Mouse (Mus musculus) brain, embryonic 18.5 days (tissue): ENCODE data around the gene Oosp2.
A peak's percentile ranks its signal among the peaks of the same experiment; 100 is the strongest.

ENCODE experiments used
- DNase-seq: peaks from one replicate; pipeline ENCODE4 v3.0.0-alpha.2; 2012; ENCODE audit warnings: low read depth, low spot score

The Oosp2 gene

DNA sequence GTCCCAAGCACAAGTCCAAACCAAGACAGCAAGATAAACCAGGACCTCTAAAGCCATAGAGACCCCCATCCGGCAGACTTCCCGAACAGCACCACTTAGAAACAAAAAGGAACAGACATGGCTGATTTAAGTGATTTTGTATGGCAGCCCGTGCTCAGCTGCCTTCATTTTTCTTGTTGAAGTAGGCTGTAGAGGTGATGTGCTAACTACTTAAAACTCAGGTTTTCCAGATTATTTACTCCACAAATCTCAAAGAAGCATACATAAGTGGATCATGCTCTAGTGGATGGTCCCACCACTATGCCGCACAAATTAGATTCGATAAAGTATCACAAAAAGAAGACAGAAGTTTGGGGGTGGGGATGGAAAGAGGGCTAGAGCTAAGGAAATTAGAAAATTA is at the start of gene Oosp2:
Gene Oosp2 (minus strand): TSS at position 101 of the 400 bp plus-strand sequence.
- no peak for DNase-seq

DNA sequence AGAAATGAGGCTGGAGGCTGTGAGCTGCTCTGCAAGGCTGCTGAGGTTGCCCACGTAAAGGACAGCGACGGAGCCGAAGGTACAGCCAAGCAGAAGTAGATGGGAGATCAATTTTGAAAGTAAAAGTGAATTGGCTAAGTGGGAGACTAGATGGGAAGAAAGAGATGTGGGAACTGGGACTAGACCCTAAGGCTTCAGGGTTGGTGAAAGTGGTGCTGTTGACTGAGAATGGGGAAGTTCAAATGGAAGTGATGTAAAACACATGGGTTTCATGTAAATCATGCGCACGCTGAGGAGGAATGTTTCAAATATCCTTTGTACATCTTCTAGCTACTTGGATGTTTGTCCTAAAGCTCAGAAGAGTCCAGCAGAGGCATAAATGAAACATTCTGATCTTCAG is 38.0 kb upstream of the Oosp2 start:
- DNase-seq, result no peak

DNA sequence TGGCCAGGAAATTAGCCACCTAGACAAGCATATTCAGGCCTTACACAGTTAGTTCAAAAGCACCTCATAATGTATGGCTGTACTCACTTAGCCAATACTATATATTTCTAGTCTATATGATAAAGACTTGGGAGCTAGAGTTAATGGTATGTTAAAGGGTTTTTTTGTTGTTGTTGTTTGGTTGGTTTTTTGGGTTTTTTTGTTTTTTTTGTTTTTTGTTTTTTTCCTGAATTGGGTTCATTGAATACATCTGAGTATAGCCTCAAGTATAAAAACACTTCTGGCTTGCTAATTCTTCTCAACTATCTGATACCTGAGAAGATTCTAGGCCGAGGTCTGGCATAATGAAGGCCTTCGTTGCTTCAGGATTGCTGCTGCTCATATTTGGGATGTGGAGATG is 36.4 kb upstream of the Oosp2 start, which contains the start of gene Oosp3:
Gene Oosp3 (plus strand): TSS at position 301 of the 400 bp plus-strand sequence.
- no peak for DNase-seq

DNA sequence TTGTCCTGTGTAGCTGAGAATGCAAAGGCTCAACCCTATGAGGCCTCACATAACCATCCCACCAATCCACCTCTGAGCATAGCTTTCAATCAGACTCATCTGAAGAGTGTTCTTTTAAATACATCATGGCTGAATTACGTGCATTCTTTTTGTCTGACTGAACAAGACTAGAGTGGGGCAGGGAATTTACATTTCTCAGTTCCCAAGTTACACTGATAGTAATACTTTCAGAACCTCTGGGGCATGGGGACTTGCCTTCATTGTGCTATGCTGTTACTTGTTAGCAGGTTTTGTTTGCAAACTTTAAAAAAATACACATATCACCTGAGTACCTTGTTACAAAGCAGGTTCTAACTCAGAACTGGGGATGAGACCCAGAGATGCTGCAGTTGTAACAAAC is 31.1 kb upstream of the Oosp2 start:
- DNase-seq, result no peak

DNA sequence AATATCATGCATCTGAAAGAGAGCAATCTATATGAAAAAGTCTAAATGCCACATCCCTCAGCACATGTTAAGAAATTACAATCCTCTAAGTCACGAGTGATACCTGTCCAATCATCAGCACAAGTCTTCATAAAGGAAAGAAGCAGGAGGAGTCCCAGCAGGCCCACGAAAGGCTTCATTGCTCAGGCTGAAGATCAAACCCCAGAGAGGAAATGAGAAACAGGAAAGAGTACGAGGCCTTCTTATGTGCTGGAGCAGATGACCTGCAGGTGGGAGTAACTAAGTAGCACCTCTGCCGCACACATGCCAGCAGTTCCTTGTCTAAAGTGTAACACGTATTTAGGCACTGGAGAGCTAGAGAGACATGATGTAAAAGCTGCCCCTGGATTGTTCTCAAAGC is 30.5 kb upstream of the Oosp2 start, which contains the start of gene Oosp1:
Gene Oosp1 (minus strand): TSS at position 312 of the 400 bp plus-strand sequence.
- no peak for DNase-seq

DNA sequence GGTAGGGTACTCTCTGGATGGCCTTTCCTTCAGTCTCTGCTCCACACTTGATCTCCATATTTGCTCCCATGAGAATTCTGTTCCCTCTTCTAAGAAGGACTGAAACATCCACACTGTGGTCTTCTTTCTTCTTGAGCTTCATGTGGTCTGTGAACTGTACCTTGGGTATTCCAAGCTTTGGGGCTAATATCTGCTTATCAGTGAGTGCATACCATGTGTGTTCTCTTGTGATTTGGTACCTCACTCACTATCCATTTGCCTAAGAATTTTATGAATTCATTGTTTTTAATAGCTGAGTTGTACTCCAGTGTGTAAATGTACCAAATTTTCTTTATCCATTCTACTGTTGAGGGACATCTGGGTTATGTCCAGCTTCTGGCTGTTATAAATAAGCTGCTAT is 1.2 kb upstream of the Oosp2 start:
- DNase-seq, result no peak

DNA sequence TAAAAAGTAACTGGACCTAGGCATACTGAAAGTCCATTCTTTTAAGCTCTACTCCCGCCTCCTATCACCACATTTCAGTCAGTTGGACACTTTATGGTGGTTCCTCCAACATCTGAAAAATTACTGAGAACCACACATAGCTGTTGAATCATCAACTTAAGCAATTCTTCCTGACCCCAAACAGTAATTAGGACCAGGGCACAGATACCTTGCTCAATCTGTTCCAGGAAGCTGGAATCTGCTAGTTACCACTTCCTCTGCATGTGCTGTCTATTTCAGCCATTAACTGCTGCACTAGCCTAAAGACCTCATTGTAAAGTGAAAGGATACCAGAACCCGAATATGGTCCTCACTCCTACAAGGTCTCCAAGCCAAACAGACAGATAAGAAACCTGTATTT is 1.2 kb downstream of the Oosp2 start:
- no peak for DNase-seq

DNA sequence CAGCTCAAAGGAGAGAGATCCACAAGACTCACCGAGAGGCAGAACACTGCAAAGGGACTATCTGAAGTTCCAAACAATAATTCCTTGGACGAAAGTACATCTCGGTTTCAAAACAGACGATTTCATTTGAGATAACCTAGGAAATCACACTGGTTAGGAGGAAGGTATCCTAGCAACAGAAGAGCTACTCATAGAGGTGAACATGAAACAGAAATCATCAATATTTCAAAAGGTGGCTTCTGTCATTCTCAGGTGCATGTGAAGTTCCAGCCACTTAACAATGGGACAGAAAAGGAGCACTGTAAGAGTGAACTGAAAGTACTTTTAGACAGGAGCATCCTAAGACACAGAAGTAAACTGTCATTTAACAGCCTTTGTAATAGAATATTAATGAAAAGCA is 10.8 kb downstream of the Oosp2 start:
- DNase-seq, result no peak

DNA sequence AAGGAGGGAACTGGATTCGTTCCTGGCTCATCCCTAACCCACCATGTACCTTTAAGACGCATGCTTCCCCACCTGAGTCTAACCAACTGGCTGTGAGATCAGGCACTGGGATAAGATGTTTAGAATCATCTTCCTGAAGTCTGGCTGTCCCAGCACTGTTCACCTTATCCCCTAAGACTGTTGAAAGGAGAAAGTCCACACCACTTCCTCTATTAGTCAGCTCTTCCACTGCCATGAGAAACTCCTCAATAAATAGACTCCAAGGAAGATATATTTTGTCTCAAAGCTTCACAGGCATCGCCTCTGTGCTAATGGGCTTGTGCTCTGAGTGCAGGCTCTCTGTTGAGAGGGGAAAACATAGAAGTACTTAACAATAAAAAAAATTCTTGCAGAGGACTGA is 14.2 kb downstream of the Oosp2 start:
- no peak for DNase-seq

DNA sequence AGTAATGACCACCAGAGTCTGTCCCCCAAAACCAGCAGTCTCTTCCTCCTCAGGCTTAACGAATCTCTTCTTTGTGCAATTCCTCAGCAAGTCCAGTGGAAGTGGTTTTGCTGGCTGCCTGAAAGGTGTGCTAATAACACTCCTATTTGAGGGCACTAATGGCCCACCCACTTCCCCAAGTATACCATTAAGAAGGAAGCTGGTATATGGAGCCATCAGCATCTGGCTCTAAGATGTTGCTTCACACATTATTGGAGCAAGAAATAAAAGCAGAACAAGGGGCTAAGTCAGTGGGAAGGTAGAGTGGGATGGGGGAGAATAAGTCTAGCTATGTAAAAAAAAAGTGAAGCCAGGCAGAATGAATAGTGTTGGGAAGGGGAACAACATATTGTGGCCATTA is 19.6 kb downstream of the Oosp2 start, which contains the start of gene Ms4a3:
Gene Ms4a3 (minus strand): TSS at position 120 of the 400 bp plus-strand sequence.
- DNase-seq, result no peak

DNA sequence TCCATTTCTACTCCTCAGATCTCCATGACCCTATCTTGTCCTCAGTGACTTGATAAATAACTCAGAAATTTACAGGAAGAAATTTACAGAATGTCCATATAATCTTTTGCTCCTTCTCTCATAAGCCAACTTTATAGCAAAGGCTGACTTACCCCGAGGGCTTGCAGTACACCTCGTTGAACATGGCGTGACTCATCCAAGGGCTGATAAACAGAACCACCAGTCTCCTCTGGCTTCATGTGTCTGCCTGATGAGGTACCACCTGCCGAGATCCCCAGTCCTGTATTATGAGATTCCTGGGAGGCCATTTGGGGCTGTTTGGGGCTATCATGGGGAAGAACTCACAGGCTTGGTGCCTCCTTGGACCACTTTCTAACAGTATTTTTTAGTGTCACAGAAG is 21.3 kb downstream of the Oosp2 start:
- DNase-seq, result no peak

DNA sequence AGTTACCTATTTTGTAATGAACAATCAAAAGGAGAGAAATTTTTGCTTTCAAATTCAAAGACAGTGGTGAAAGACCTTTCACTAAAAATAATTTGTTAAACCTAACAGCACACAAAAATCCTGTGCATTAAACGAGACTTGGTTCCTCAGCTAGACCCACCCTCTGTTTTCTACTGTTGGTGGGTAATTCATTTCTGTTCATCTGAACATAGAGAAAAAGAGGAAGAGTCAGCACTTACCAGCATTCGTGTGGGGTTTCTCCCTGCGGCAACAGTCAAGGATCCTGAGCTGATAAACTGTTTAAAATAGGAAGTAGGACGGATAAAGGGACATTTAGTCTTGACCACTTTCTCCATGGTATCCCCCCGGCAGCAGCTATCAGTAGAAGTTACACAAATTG is 24.8 kb downstream of the Oosp2 start:
- DNase-seq, result no peak

DNA sequence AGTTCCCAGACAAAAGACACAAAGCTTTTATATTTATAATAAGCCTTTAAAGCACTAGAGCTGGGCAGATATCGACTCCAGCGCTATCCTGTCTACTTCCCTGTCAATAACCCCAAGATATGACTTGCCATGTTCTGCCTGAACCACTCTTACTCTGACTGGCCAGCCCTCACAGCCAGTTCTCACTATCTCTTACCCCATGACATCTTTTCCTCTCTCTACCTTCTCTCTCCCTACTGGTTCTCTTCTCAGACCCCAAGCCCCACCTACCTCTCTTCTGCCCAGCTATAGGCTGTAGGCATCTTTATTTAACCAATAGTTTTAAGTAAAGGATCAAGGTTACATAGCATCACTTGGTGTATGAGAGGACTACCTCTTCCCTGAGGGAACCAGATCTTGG is 26.0 kb downstream of the Oosp2 start:
- no peak for DNase-seq

DNA sequence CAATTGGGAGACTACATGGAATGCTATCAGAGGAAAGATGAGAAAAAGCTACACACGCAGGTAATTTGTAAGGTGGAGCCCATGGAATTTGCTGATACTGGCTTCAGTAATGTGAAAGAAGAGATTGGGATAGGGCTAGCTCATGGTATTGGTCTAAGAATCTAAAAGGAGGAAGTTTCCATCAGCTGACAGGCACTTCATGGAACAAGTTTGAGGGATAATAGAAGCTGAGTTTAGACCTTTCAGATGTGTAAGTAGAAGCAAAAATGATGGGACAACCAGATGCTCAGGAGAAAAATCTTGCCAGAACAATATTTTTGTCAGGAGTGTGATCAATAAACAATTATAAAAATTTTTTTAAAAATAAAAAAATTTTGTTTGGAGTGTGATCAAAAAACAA is 26.6 kb downstream of the Oosp2 start:
- DNase-seq, result no peak

DNA sequence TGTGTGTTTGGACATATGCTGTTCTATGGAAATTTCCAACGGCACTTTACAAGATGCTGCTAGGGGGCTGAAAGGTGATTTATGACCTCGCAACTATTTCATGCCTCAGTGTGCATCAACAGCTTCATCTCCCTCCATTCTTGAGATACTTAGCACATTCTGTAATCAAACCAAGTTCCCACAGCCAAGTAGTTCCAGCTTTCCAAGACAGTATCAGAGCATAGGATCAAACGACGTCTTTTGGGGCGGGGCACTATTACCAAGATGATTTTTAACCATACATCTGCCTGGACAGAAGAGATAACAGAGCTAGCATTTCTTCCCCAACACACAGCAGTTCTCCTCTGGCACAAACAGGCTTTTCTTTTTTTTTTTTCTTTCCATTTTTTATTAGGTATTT is 35.1 kb downstream of the Oosp2 start:
- no peak for DNase-seq

DNA sequence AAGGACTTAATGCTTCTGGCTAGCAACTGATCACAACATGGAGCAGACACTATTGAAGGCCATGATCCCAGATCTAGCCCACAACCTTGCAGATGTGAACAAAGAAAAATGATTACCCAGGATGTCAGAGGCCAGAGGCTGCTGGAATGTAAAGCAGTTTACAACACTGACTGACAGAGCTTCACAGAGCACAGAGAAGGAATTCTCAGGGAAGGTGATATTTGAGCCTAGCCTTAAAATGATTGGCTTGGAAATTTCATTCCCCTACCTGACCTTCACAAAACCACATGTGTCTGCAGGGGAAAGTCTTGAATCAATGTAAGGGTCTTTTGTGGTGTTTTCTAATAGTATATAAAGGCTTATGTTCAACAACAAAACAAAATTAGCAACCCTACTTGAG is 35.6 kb downstream of the Oosp2 start:
- no peak for DNase-seq

DNA sequence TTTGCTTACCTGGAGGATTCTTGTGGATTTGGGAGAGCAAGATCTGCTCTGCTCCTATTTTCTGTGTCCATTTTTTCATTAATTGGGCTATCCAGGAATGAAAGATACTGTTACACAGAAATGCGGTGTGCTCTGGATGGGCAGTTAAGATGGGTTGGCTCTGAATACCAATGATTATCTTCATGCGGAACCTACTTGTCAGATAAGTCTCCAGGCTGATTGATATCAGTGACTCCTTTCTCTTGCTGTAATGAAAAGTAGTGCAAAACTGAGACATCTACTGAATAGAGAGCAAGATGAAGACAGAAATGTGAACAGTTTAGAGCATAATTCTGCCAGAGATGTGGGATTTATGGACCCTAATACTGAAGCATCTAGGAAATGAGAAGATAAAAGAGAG is 36.8 kb downstream of the Oosp2 start, which contains the start of gene Ms4a2:
Gene Ms4a2 (minus strand): TSS at position 169 of the 400 bp plus-strand sequence.
- DNase-seq, result no peak

DNA sequence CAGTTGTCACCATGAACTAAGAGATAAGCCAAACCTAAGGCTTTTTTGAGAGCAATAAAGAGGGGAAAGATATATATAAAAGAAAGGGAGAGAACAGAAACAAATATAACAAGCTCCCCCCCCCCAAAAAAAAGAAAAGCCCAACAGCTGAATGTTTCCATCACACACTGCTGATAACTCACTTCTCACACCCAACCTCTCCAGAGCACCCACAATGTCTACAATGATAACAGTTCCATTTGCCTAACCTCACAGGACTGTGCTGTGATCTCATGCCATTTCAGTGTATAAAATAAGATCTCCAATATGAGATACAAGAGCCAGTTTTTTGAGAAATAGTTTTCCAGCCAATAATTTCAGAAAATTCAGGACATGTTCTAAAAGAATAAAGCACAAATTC is 42.4 kb downstream of the Oosp2 start:
- DNase-seq, result no peak

DNA sequence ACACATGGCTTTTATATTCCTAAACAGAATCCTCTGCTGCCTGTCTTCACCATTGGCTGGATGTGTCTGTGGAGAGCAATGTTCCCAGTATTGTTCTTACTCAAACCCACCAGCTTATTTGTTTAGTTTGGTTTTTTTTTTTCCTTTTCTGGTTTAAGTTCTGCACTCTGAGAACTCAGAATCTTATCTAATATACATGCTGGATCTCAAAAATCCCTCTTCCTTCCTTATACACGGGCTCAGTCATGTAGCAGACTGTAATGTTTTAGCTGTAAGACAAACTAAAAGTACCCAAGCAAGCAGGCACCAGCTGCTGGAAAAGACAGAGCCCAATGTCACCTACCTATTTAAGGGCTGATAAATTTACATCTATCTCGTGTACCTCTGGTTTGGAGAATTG is 45.6 kb downstream of the Oosp2 start:
- DNase-seq, result no peak

DNA sequence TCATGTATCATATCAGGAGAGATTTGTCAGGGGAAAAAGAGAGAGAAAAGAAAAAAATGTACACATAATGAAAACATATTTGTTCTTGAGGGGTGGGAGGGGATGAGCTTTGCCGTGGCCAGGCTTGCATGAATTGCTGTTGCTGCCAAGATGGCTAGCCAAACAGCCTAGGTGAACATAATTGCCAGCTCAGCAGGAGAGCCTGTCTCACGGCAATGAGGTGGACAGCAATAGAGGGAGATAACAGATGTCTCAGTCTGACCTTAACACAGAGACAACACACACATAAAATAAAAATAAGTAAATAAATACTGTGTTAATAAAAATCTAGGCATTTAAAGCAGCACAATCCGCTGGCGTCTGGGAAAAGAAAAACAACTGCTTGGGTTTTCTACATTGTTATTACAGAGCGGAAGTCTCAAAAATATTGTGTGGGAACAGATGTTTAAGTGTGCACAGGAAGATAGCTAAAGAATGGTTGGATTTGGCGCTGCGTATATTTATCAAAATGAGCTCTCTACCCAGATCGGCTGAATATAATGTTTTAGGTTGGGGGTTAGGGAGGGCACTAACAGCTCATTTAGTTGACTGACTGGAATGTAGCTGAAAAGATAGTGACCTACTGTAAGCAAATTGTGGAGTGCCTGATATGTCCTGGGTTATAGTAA is 46.4 kb downstream of the Oosp2 start:
- DNase-seq, result no peak

DNA sequence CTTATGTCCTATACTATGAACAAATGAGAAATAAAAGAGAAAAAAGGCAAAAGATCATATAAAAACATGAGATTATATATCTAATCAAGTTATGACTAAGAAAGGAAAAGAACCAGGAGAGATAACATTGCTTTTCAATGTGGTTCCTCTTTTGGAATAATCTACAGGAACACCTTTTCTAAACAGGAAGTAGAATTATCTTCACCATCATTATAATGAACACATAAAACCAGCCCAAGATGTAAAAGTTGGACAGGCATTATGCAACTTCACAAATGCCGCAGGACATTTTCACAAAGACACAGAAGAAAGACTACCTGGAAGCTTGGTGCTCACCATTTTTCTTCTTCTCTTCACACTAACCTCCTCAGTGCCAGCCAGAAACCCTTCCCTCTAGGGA is 47.3 kb downstream of the Oosp2 start:
- DNase-seq, result no peak

DNA sequence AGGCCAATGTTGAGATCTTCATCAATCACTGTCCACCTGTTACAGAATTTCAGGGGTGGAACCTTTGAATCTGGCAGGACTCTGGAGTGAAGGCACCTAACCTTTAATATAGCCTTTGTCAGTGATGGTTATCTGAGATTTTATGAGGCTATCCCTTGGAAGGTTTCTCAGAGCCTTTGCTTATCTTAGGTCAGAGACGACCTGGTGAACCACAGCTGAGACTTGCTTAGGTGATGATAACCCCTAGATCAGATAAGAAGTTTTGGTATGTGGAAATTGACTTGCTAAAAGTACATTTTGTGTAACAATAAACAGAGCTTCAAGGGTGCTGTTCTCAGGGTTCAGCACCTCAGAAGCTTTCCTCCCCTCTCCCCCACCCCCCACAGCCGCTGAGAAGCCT is 48.1 kb downstream of the Oosp2 start:
- no peak for DNase-seq

DNA sequence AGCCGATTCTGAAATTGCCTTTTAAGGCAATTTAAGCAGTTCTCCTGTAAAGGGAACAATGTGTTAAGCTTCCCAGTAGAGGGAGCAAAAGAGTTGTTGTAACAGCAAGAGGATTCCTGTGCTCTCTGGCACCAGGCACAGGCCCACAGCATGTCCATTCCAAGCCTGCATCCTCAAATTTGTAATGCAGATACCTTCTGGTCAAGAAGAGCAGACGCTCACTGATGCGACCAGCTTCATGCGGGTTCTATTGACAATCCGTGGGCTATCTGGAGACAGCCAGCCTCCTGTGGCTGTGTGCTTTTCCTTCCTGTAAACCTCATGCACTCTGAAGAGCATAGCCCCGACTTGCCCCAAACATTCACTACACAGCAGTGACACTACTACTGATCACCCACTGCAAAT is 48.8 kb downstream of the Oosp2 start:
- peak; percentile 12 for DNase-seq

DNA sequence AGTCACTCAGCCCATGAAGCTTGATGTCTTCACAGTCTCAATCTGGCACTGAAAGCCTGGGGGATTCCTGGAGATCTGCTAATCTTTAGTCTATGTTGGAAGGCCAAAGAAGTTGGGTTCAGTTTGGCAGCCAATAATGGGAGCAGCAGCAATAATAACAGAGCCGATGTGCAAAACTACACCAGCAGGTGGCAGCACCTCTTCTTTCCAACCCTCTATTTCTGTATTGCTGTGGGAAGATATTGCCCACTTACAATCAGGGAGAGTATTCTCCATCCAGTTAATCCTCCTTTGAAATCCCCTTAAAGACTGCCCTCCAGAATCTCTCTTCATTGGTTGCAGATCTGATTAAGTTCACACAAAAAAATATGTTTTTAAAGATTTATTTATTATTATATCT is 52.2 kb downstream of the Oosp2 start:
- DNase-seq, result no peak
